Mouse (Mus musculus) embryo, embryonic 11 days (tissue): ENCODE results near the gene Kpna6.
"Not testable (repeated sequence)": the region's sequence is repeated elsewhere in the genome, so short reads cannot be mapped to it uniquely, and the experiment has no call there.

Source experiments
- DNase-seq: peaks from one replicate; pipeline ENCODE4 v3.0.0-alpha.2; 2015

Gene Kpna6

GRCm38 (mm10) chr4:129672083-129672877 is at the start of gene Kpna6:
TSS of gene Kpna6 (minus strand) at chr4:129672767.
- peak; percentile 94 for DNase-seq

GRCm38 (mm10) chr4:129716310-129716709 is 43.7 kb upstream of the Kpna6 start:
- no peak for DNase-seq

DNA sequence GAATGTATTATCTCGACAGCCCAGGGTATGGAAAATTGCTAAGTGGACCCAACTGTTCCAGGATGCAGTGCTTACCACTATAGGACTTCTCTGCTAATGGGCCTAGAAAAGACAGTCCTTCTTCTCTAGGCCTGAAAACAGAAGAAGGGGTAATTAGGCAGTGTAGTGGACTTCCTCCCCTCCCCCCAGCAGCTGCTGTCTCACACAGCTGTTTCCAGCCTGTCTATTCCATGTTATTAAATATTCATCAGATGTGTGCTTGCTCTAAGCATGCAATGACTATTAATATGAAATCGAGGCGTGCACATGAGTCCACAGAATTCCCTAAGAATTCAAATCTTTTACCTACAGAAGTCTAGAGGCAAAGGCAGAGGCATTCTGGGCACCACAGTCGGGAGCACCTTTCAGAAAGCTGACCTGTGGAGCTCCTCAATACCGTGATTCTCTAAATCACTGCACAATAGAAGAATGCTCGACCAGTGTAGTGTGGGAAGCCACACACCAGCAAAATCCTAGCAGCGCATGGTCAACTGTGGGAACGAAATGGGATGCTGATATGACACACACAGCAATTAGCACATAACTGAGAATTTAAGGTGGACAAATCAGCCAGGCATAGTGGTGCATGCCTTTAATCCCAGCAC is 37.0 kb upstream of the Kpna6 start:
- DNase-seq: peak; percentile 18

DNA sequence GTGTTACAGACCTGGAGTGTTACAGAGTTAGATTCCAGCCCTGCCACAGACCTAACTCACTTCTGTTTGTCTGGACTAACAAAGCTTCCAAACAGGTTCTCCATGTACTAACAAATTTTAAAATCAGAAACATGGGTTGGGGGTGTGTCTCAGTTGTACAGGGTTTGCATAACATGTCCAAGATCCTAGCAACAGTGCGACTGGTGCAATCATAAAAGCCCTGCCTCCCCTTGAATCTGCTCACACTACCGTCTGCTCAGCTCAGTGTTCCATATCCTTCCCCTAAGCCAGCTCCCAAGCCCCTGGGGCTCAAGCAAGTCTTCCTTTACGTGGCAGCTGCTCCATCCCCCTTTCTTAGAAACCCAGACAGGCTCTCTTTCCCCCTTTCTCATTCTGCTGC is 34.2 kb upstream of the Kpna6 start:
- DNase-seq: no peak

GRCm38 (mm10) chr4:129702454-129702853 is 29.9 kb upstream of the Kpna6 start:
- DNase-seq: peak; percentile 82

DNA sequence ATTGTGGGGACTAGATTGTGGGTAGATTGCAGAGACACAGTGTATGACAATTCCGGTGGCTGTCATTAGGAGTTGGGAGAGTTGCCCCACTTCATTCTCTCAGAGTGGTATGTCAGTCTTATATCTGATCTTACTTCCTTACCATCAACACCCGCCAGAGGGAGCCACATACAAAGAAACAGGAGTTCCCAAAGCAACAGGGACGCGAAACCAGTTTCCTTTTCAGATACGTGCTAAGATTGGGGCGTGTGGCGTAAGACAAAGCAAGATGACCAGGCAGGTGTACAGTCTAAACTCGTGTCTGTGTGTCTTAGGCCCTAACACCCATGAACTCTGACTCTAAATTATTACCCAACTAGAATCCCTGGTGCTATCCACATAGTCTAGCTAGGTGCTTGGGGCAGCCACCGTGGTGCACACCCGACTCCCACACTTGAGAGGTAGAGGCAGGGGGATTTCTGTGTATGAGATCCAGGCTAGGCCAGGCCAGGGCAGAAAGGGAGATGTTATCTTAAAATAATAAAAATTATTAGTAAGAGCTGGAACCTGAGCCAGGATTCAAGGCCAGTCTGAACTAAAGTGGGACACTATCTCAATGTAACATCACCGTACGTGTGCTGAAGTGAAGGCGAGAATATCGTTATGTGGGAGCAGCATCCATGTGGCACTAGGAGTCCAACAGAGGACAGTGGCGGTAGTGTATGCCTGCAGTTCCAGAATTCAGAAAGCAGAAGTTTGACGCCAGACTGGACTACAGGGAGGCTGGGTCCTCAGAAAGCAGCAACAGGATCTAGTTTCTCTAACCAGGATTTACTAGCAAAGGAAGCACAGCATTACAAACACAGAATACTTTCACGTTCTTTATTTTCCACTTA is 29.2 kb upstream of the Kpna6 start:
- peak; percentile 88 for DNase-seq

DNA sequence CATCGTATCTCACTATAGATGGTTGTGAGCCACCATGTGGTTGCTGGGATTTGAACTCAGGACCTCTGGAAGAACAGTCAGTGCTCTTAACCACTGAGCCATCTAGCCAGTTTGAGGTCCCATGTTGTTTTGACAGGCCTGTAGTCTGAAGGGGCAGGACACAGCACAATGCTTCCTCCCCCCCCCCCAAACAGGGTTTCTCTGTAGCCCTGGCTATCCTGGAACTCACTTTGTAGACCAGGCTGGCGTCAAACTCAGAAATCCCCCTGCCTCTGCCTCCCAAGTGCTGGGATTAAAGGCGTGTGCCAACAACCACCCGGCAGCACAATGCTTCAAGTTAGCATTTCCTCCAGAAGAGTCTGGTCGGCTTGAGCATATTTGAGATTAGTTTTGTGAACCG is 28.1 kb upstream of the Kpna6 start:
- DNase-seq: not testable (repeated sequence)

GRCm38 (mm10) chr4:129700216-129700615 is 27.6 kb upstream of the Kpna6 start:
- DNase-seq: no peak

GRCm38 (mm10) chr4:129697191-129697590 is 24.6 kb upstream of the Kpna6 start:
- peak; percentile 22 for DNase-seq

GRCm38 (mm10) chr4:129696158-129696985 is 23.8 kb upstream of the Kpna6 start, which contains the start of gene Tmem39b:
TSS of gene Tmem39b (minus strand) at chr4:129696838.
- peak; percentile 97 for DNase-seq

- no peak for DNase-seq
Observed at GRCm38 (mm10) chr4:129695815-129696157, 23.2 kb upstream of the Kpna6 start.

DNA sequence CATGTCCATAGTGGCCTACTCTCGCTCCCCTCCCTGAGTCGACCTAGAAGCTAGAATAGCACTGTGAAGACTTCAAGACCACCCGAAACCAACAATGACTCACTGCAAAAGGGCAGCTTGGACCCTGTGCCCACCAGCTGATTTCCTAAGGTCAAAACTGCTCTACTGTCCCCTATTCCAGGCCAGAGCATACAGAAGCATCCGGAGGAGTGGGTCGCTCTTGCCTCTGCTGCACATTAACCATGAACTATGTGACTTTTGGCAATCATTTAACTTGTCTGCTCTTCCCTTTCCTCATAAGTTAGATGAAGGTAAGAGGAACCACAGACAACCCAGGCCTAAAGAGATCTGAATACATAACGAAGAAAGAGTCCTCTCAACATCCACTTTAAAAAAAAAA is 12.0 kb upstream of the Kpna6 start:
- DNase-seq: no peak

- no peak for DNase-seq
Observed at GRCm38 (mm10) chr4:129683901-129684493, 11.4 kb upstream of the Kpna6 start.

DNA sequence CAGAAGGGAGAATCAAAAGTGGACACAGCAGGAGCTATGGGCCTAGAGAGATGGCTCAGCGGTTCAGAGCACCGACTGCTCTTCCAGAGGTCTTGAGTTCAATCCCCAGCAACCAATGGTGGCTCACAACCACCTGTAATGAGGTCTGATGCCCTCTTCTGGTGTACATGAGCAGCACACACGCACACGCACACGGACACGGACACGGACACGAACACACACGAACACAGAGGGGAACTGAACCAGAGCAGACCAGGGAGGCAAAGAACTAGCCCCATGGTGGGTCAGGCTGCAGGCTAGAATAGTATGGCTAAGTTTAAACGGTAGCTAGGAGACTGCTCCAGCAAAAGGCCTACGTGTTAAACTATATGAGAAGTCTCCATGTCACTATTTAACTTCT is 9.3 kb upstream of the Kpna6 start:
- DNase-seq: no peak

DNA sequence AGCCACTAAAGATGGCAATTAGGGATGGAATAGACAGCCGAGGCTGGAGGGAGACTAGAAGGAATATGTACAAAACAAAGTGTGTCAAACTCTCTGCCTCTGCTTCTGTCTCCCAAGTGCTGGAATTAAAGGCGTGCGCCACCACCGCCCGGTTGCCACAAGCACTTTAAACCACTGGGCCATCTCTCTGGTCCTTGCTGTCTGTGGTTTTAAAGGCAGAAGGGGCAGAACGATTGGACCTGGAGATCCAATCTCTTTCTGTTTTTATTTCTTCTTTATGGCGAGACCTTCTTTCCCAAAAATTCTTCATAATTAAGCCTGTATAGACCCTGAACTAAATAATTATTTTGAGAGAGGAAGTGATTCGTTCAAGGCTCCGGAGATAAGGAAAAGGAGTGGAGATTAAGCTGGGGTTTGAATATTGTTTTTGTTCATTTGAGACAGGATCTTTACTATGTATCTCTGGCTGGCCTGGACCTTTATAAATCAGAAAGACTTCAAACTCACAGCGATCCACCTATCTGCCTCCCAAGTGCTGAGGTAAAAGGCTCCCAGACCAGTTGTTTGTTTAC is 397 bp upstream of the Kpna6 start:
- DNase-seq: no peak

- peak; percentile 83 for DNase-seq
Observed at GRCm38 (mm10) chr4:129671491-129672082, 980 bp downstream of the Kpna6 start.

DNA sequence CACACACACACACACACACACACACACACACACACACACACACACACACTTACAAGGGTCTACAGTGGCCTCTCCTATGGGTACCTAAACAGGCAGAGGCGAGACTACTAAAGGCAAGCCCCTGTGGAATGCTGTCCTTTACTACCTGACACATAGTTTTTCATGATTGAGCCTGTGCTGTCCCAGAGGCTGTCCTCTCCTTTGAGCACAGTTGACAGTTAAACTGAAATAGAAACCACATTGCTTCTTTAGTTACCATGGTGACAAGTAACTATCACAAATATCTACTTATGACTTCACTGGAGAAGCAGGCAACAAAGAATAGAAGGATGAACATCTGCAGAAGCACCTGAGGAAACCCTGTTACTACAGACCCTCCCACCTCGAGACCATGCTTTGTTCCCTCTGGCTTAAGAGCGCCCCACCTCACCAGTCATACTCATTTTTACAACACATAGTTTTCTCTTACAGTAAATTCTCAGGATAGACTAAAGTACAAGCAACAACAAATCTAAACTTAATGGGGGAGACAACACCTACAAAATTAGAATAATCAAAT is 10.2 kb downstream of the Kpna6 start:
- no peak for DNase-seq

- no peak for DNase-seq
Observed at GRCm38 (mm10) chr4:129661584-129661983, 11.0 kb downstream of the Kpna6 start.

GRCm38 (mm10) chr4:129654770-129655169 is 17.8 kb downstream of the Kpna6 start:
- DNase-seq: no peak

DNA sequence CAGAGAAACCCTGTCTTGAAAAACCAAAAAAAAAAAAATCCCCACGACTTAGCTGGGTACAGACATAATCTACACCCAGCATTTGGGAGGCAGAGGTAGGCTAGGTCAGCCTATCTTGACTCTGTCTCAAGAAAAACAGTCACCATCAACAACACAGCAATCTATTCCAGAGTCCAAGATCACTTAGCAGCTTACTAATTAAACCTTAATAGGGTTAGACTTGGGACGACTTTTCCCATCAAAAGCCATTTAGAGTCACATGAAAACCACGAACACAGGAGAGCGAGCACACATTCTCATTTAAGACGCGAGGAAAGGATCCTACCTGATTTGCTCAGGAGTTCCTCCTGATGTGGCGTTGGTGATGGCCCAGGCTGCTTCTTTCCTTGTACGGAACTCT is 22.2 kb downstream of the Kpna6 start:
- no peak for DNase-seq

DNA sequence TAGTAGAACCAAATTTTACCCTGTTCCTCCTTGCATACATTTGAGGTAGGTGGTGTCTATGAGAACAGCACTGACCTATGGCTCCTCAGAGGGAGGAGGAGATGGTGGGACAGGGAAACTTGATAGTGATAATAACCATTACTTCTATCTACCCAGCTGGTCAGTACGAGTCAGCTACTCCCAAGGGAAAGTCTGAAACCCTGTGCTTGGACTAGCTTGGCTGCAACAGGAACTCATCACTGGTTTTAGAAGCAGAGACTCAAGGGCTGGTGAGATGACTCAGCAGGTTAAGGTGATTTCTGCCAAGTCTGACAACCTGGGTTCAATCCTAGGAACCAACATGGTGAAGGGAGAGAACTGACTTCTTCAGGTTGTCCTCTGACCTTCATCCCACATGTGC is 23.9 kb downstream of the Kpna6 start:
- no peak for DNase-seq
